Mouse (Mus musculus) urinary bladder, adult 2 months (tissue): Measurements from ENCODE around the gene Avpr1a. TPM values are rescaled to one million over a fixed set of nuclear protein-coding genes. Genes with fewer than 3 reads are reported as not detected.

Source experiments
- DNase-seq: peaks from one replicate; pipeline ENCODE4 v3.0.0; 2022; ENCODE audit warnings: low spot score
- polyA plus RNA-seq: library from polyadenylated mRNA; depleted of rRNA; stranded (reverse); fragments of >200 nt; gene quantifications from 2 replicates; pipeline ENCODE4 v1.2.3, GENCODE M21; 2012; rRNA removed

Gene Avpr1a
- polyA plus RNA-seq = 26.2 and 31.1 TPM in 2 replicates

DNA sequence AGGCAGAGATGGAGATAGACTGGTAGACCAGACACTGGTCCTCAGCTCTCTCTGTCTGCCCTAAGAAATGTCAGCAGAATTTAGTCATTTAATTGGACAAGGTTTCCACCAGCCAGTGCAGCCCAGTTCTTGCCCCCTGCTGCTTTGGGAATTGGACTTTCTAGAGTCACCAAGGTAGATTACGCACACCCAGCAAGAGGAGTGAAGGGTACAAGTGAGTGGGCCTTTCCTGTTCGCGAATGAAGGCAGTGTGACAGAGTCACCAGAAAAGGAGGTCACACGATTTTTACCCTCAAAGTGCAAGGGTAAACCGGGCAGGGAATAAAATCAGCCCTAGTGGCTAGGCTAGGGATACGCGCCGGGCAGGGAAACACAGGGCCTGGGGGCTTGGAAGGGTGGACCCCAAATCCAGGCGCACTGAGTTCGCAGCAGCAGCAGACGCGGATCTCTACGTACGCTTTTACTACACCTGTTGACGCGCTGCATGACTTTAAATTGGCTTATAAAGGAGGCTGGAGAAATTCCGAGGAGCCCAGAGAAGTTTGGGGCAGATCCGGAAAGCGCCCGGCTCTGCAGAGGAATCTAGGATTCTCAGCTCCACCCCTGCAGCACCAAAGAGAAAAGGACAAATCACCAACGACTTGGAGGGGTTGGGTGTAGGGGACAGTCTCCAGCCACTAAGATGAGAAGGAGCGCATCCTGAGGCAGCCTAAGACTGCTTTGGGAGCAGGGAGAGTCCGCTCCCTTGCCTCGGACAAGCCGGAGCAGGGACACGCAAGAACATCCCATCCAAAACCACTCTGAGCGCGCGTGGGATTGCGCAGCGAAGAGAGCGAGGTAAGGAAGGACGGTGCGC lies at the start of gene Avpr1a:
Avpr1a (plus strand) TSS at position 639 of the 856 bp plus-strand sequence.
- DNase-seq = no peak

DNA sequence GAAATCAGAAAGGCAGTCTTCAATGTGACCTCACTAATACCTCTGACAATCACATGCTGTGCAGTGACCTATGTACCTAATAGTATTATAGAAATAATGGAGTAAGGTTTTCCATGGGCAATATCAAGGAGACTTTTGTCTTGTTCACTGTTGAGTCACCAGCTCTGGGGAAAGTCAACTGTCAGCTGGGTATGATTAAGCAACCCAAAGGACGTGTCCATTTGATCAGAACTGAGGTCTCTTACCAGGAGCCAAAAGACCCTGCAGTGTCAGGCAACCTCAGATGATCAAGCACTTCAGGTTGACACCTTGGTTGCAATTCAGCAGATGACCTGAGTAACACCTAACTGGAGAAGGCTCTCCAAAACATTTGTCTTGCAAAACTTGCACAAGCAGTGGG lies 46.0 kb upstream of the Avpr1a start:
- DNase-seq = no peak

DNA sequence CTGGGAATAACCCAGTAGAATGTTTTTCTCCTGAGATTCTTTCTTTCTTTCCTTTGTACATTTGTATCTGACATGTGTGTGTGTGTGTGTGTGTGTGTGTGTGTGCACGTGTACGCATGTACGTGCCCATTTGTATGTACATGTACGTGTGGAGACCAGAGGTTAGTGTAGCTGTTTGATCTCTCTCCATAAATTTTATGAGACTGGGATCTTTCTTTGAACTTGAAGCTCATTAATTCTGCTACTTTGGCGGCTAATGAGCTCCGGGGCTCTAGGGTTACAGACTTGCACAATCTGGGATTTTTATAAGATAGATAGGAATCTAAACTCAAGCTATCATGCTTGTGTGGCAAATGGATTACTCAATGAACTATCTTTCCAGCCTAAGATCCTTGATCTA lies 42.0 kb upstream of the Avpr1a start:
- DNase-seq = no peak

DNA sequence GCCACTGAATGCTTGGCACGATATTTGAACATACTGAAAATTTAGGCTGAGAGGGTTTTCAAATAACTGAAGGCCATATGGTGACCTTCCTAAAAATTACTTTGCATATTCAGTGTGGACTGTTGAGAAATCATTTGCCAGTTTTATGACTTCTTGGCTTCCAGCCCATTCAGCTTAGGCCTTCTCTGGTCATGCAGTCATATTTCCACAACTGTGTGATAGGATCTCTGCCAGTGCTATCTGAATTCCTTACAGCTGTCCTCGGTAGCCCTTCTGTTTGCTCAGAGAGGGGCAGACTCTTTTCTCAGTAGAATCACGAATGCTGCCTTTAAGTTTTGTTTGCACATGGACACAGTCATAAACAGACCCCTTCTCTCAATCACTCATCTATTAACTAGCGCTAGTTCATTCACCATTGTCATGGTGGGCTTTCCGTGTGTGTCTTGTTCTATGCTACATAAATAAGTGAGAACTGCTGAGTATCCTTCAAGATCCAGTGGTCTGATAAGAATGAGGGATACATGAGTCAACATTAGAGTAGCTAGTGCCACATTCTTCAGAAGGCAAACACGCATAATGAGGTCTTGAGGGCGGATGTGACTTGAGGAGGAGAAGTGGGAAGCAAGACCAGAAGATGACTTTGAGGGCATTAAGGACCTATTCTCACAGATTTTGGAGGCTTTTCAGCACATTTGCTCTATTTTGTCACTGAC lies 39.4 kb upstream of the Avpr1a start:
- DNase-seq = no peak

DNA sequence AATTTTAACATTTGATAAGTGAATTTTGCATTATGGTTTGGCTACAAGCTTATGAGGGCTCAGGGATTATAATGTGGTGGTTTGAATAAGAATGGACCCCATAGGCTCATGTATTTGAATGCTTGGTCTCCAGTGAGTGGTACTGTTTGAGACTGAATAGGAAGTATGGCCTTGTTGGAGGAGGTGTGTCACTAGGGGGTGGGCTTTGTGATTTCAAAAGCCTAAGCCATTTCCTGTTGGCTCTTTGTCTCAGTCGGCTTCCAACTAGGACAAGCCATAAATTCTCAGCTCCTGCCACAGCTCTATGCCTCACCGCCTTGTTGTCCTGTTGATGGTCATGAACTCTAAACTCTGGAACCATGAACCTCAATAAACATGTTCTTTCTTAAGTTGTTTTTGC lies 37.5 kb upstream of the Avpr1a start:
- no peak for DNase-seq

DNA sequence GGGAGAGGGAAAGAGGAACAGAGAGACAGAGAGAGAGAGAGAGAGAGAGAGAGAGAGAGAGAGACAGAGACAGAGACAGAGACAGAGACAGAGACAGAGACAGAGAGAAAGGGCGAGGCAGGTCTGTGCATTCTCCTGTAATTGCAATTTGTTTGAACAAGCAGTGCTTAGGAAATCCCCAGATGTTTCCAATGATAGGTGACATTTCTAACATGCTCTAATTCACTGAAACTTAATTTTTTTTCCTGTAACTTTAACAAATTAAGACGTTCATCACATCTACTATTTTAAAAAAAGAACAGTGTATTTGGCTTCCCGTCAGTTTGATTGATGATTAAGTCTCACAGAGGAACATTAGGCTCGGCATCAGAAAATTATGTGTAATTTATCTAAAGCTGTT lies 15.6 kb upstream of the Avpr1a start:
- no peak for DNase-seq

DNA sequence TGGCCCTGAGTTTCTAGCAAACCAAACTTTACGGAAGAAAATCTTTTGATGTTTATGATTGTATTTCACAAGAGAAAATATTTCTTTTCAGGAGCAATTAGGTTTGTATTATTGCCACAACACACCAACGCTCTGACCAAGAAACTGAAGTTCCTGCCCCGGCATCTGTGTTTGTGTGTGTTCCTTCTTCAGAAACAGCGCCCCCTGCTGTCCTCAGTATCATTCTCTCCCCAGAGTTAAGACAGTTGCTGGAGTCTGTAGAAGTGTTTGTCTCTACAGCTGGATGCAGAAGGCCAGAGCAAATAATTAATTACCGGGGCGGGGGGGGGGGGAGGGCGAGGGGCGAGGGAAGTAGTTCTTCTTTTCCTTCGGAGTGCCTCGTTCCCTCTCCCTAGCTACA lies 1.0 kb upstream of the Avpr1a start:
- peak; percentile 31 for DNase-seq

DNA sequence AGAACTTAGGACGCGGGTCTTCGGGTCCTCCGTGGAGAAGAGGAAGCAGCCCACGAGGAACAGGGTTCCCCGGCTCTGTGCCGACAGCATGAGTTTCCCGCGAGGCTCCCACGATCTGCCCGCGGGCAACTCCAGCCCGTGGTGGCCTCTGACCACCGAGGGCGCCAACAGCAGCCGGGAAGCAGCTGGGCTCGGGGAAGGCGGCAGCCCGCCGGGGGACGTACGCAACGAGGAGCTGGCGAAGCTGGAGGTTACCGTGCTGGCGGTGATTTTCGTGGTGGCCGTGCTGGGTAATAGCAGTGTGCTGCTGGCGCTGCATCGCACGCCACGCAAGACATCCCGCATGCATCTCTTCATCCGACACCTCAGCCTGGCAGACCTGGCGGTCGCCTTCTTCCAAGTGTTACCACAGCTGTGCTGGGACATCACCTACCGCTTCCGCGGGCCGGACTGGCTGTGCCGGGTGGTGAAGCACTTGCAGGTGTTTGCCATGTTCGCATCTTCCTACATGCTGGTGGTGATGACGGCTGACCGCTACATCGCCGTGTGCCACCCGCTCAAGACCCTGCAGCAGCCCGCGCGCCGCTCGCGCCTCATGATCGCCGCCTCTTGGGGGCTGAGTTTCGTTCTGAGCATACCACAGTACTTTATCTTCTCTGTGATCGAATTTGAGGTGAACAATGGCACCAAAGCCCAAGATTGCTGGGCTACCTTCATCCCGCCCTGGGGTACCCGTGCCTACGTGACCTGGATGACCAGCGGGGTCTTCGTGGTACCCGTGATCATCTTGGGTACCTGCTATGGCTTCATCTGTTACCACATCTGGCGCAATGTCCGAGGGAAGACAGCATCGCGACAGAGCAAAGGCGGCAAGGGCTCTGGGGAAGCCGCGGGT lies 665 bp downstream of the Avpr1a start:
- DNase-seq = peak; percentile 24

DNA sequence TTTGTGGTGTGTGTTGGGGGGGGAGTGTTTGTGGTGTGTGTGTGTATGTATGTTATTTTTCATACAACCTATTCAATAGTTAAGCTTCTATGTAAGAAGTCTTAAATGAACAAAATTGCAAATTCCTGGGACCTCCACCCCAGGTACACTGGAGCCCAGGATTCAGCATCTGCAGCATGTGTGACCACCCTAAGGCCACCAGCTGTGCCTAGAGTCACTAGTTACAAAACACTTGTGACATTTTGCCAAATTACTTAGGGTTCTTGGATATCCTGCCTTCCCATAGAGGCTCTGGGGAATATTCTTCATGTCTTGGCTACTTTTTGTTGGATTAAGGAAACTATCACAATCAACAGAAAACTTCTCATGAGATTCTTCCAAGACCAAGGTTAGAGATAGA lies 1.6 kb downstream of the Avpr1a start:
- DNase-seq = no peak

DNA sequence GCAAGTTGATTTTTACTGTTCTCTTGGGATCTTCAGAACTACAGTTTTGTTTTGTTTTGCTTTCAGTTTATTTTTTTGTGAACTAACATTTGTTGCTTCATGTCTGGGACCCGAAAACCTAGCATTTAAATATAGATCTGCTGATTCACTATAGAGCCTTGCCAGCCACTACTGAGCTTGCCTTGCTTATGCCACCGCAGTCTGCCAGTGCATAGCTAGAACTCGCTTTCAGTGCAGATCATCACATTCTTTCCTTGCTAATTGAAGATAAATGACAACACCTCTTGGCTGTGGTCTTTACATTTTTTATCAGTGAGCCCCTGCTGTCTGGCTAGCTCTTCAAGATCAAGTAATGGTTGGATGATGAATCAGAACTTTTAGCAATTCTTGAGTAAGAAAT lies 5.2 kb downstream of the Avpr1a start:
- no peak for DNase-seq

DNA sequence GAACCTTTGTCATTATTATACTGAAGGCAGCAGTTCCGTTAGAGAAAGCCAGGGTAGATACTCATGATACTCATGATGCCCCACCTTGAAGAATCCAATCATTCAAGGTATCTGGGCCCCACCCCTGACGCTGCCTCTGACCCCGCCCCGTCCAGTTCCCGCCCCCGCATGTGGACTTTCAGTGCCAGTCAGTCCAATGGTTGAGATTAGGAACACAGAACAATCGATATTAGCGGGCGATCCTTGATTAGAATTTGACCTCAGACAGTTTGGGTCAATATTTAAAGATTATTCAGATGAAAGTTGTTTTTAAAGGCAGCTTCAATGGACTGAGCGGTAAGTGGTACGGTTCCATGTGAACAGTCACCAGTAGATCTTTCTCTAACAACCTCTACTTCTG lies 7.5 kb downstream of the Avpr1a start:
- DNase-seq = no peak

DNA sequence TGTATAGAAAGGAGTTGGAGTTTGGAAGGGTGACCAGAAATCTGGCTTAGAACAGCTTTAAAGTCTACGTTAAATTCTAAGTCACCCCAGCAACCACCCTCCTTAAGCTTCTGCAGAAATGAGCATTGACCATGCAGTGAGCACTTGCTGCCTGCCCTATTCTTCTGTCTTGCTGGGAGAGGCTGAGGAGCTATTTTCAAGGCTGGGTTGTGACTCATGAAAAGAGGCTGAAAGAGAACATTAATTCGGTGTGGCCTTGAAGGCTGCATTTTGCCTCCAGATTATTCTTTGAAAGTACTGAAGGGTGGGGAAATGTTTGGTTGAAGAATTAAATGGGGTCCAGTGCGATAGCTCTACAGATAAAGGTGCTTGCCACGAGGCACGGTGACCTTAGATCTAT lies 28.5 kb downstream of the Avpr1a start:
- DNase-seq = no peak

DNA sequence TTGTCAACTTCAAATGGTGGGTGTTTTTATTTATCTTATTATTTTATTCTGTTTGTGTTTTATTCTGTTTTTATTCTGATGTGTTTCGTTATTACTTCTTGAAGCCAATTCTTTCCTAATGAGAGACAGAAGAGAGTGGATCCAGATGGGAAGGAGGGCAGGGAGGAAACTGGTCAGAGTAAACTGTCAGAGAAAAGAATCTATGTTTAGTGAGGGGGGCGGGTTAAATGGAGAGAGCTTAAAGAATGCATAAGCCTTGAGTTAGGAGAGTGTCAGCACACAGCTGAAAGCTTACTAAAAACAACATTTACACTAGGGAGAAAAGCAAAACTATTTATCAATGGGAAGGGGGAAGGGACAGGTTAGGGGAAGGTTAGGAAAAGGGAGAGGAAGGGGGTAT lies 50.3 kb downstream of the Avpr1a start:
- DNase-seq = no peak

DNA sequence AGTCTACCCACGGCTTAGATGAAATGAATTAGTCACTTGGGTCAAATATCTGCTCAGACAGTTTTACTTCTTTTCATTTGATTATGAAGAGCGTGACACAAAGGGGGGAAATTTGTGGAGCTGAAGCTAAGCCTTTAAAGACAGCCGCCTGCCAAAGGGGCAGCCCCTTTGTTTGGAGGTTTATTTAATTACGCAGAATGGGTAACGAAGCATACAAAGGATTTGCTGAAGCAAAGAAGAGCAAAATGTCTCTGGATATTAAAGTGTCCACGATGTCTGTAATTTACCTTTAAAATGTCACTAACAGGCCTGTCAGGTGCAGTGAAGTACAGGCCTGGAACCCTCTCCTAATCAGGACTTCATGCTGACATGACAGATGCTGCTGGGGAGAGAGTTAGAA lies 51.0 kb downstream of the Avpr1a start:
- no peak for DNase-seq

Other genes with a start within 250 kb of the Avpr1a start
- gene Ppm1h, start 230.3 kb downstream of the Avpr1a start, polyA plus RNA-seq = 20.9 and 23.1 TPM in 2 replicates